Mouse (Mus musculus) forebrain, embryonic 14.5 days (tissue): Measurements from ENCODE around the gene Zfp62. TPM values are rescaled to one million over a fixed set of nuclear protein-coding genes. Genes with fewer than 3 reads are reported as not detected.

Source experiments
- ATAC-seq: fragments of 200-750 bp; cut with Nextera tagmentation; 2 replicates; pipeline ENCODE4 v1.8.0; 2017; ENCODE audit warnings: mild to moderate bottlenecking, moderate library complexity
- DNase-seq: peaks from one replicate; pipeline ENCODE4 v3.0.0-alpha.2; 2015; ENCODE audit warnings: low spot score
- H3K27ac ChIP-seq: fragments of 300-500 bp; sonication (generic); 2 replicates; pipeline ENCODE4 v1.5.1; 2014; ENCODE audit warnings: low read depth, mild to moderate bottlenecking, control low read depth, low read length, moderate library complexity
- H3K27me3 ChIP-seq: fragments of 300-500 bp; sonication (generic); replicated peaks from 2 replicates; pipeline ENCODE4 v1.6.1; 2014; ENCODE audit warnings: low read length, control low read depth, mixed read lengths; ENCODE audit not compliant: control insufficient read depth, insufficient read depth
- H3K36me3 ChIP-seq: fragments of 300-500 bp; sonication (generic); 2 replicates; pipeline ENCODE4 v1.6.1; 2014; ENCODE audit warnings: low read length, control low read depth; ENCODE audit not compliant: control insufficient read depth, insufficient read depth
- H3K4me1 ChIP-seq: fragments of 300-500 bp; sonication (generic); 2 replicates; pipeline ENCODE4 v1.6.1; 2014; ENCODE audit warnings: antibody characterized with exemption, low read length, control low read depth; ENCODE audit not compliant: control insufficient read depth, insufficient read depth
- H3K4me2 ChIP-seq: fragments of 300-500 bp; sonication (generic); 2 replicates; pipeline ENCODE4 v1.6.1; 2014; ENCODE audit warnings: mild to moderate bottlenecking, control low read depth, low read length
- H3K4me3 ChIP-seq: fragments of 300-500 bp; sonication (generic); 2 replicates; pipeline ENCODE4 v1.5.1; 2014; ENCODE audit warnings: low read depth, low read length, control low read depth
- H3K9ac ChIP-seq: fragments of 300-500 bp; sonication (generic); 2 replicates; pipeline ENCODE4 v1.6.1; 2014; ENCODE audit warnings: mild to moderate bottlenecking, low read length, control low read depth, moderate library complexity
- H3K9me3 ChIP-seq: fragments of 300-500 bp; sonication (generic); replicated peaks from 2 replicates; pipeline ENCODE4 v1.6.1; 2016; ENCODE audit warnings: low read length, control low read depth, mixed read lengths; ENCODE audit not compliant: control insufficient read depth
- WGBS: fragments of 180-500 bp; shearing (Covaris S2); extraction: QIAGEN DNeasy Blood & Tissue Kit; methylation state at CpG from one replicate; pipeline ENCODE4 v1.1.7; 2014; 5-methylcytosine and 5-hydroxymethylcytosine counted together
- polyA plus RNA-seq: library from polyadenylated mRNA; unstranded; fragments of >200 nt; fragmentation: Nextera tagmentation; extraction: Ambion mirVana; gene quantifications from 2 replicates; pipeline ENCODE4 v1.2.1, GENCODE M21; 2014

Gene Zfp62
- polyA plus RNA-seq, 1 experiment from 2014 or later, result 56.6 TPM

GRCm38 (mm10) chr11:49243727-49244594, 40.9 kb downstream of the Zfp62 start, which contains the start of gene Mgat1:
Mgat1 (plus strand) TSS chr11:49244191.
- ATAC-seq (peak; percentile 94), DNase-seq (peak; percentile 96)
- H3K4me2 ChIP-seq, result peak within 1 kb of the TSS; percentile 73
- peak within 1 kb of the TSS; percentile 70 for H3K9ac ChIP-seq
- H3K4me3 ChIP-seq, result peak within 1 kb of the TSS; percentile 51
- under 1% methylated on average over 58 of the region's 60 CpGs for WGBS
- H3K36me3 ChIP-seq, result no peaks in the 10 kb centered on the region
- H3K27ac ChIP-seq, result peak within 1 kb of the TSS; percentile 80
- no peaks in the 10 kb centered on the region for H3K27me3 ChIP-seq
- peaks cover 9% of the 10 kb centered on the region for H3K4me1 ChIP-seq
- H3K9me3 ChIP-seq, result no peaks in the 10 kb centered on the region

GRCm38 (mm10) chr11:49244595-49244930, 41.5 kb downstream of the Zfp62 start:
- peak overlapping the region; percentile 51 for H3K4me3 ChIP-seq
- peak overlapping the region; percentile 70 for H3K9ac ChIP-seq
- H3K4me1 ChIP-seq, result peaks cover 9% of the 10 kb centered on the region
- ATAC-seq (no peak), DNase-seq (no peak)
- H3K27ac ChIP-seq, result no peak overlapping the region
- WGBS, result 0% methylated on average over 4 of the region's 4 CpGs
- peak overlapping the region; percentile 73 for H3K4me2 ChIP-seq
- no peaks in the 10 kb centered on the region for H3K27me3 ChIP-seq
- no peaks in the 10 kb centered on the region for H3K36me3 ChIP-seq
- no peaks in the 10 kb centered on the region for H3K9me3 ChIP-seq

- DNase-seq, result no peak
- 16% methylated on average over 7 of the region's 7 CpGs for WGBS
Observed at GRCm38 (mm10) chr11:49245176-49245575, 42.1 kb downstream of the Zfp62 start.

GRCm38 (mm10) chr11:49245634-49246415, 42.7 kb downstream of the Zfp62 start:
- Histone ChIP-seq H3K4me3 (no peak overlapping the region), H3K9ac (no peak overlapping the region)

More at GRCm38 (mm10) chr11:49245176-49245575, 42.1 kb downstream of the Zfp62 start:
- 0 out of 2 replicates have a peak overlapping the region, but pooled peaks have one; percentile 51 for H3K4me3 ChIP-seq
- ATAC-seq, result no peak
- H3K9ac ChIP-seq, result no peak overlapping the region
- no peaks in the 10 kb centered on the region for H3K27me3 ChIP-seq
- peaks cover 9% of the 10 kb centered on the region for H3K4me1 ChIP-seq
- peak overlapping the region; percentile 73 for H3K4me2 ChIP-seq
- no peaks in the 10 kb centered on the region for H3K36me3 ChIP-seq
- no peak overlapping the region for H3K27ac ChIP-seq
- H3K9me3 ChIP-seq, result no peaks in the 10 kb centered on the region

GRCm38 (mm10) chr11:49246523-49246922, 43.4 kb downstream of the Zfp62 start:
- ATAC-seq (no peak), DNase-seq (no peak)
- WGBS, result 84% methylated on average over 4 of the region's 4 CpGs
- H3K27me3 ChIP-seq, result no peaks in the 10 kb centered on the region
- H3K4me2 ChIP-seq, result no peak overlapping the region
- no peaks in the 10 kb centered on the region for H3K9me3 ChIP-seq
- no peak overlapping the region for H3K27ac ChIP-seq
- peaks cover 18% of the 10 kb centered on the region for H3K4me1 ChIP-seq
- H3K9ac ChIP-seq, result no peak overlapping the region
- no peaks in the 10 kb centered on the region for H3K36me3 ChIP-seq
- H3K4me3 ChIP-seq, result no peak overlapping the region

More at GRCm38 (mm10) chr11:49245634-49246415, 42.7 kb downstream of the Zfp62 start:
- H3K27ac ChIP-seq, result no peak overlapping the region
- H3K4me1 ChIP-seq, result peaks cover 14% of the 10 kb centered on the region
- no peaks in the 10 kb centered on the region for H3K36me3 ChIP-seq
- WGBS, result 32% methylated on average over 12 of the region's 12 CpGs
- no peaks in the 10 kb centered on the region for H3K27me3 ChIP-seq
- H3K9me3 ChIP-seq, result no peaks in the 10 kb centered on the region
- DNase-seq (no peak), ATAC-seq (no peak)
- no peak overlapping the region for H3K4me2 ChIP-seq

- Histone ChIP-seq H3K27ac (no peak overlapping the region), H3K4me1 (peaks cover 18% of the 10 kb centered on the region), H3K4me3 (no peak overlapping the region), H3K9ac (no peak overlapping the region), H3K36me3 (peaks cover 3% of the 10 kb centered on the region; the same call in 1 of the 2 replicates), H3K4me2 (no peak overlapping the region), H3K9me3 (no peaks in the 10 kb centered on the region), H3K27me3 (no peaks in the 10 kb centered on the region)
- DNase-seq (no peak), ATAC-seq (no peak)
- WGBS, result 81% methylated on average over 2 of the region's 2 CpGs
Observed at GRCm38 (mm10) chr11:49247255-49247654, 44.2 kb downstream of the Zfp62 start.

GRCm38 (mm10) chr11:49248226-49248973, 45.3 kb downstream of the Zfp62 start:
- no peak for ATAC-seq
- no peak for DNase-seq
- Histone ChIP-seq H3K36me3 (peaks cover 3% of the 10 kb centered on the region; the same call in 1 of the 2 replicates), H3K27ac (no peak overlapping the region), H3K27me3 (no peaks in the 10 kb centered on the region), H3K9me3 (no peaks in the 10 kb centered on the region), H3K4me3 (no peak overlapping the region), H3K9ac (no peak overlapping the region), H3K4me1 (peaks cover 18% of the 10 kb centered on the region), H3K4me2 (no peak overlapping the region)
- WGBS, result 62% methylated on average over 6 of the region's 6 CpGs

- no peak overlapping the region for H3K4me2 ChIP-seq
- no peaks in the 10 kb centered on the region for H3K27me3 ChIP-seq
- no peak overlapping the region for H3K4me3 ChIP-seq
- H3K27ac ChIP-seq, result no peak overlapping the region
- no peak for ATAC-seq
- H3K9me3 ChIP-seq, result no peaks in the 10 kb centered on the region
- WGBS, result 76% methylated on average over 6 of the region's 6 CpGs
- DNase-seq, result no peak
- H3K9ac ChIP-seq, result no peak overlapping the region
- H3K4me1 ChIP-seq, result peaks cover 18% of the 10 kb centered on the region
- H3K36me3 ChIP-seq, result peaks cover 8% of the 10 kb centered on the region; the same call in 1 of the 2 replicates
Observed at GRCm38 (mm10) chr11:49248974-49249700, 46.0 kb downstream of the Zfp62 start.
